Mouse (Mus musculus): ENCODE data around the gene Peli1.

DNA sequence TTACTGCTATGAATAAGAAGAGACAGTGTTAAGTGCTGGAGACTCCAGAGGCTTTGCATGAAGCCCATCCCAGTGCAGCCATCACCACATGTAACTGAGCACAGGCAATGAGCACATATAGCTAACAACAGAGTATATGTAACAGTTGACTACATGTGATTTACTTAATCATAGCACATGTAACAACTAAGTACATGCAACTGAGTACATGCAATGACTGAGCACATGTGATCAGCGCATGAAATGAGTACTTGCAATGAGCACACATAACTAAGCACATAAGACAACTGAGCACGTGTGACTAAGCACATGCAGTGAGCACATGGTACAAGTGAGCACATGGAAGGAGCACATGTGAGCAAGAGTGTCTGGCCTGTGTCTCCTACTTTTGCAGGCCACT, 29.0 kb upstream of the Peli1 start:
- TF ChIP-seq CTCF (conservative IDR thresholded peaks at IDR 0.05; ENCODE audit: insufficient read depth, insufficient read length, low read depth, low read length) = no peak
- TF ChIP-seq POLR2A (IDR thresholded peaks at IDR 0.05; ENCODE audit: low read depth, low read length) = no peak
